Mouse (Mus musculus) heart, adult 2 months (tissue): Measurements from ENCODE around the gene Apeh. TPM values are rescaled to one million over a fixed set of nuclear protein-coding genes. Genes with fewer than 3 reads are reported as not detected.
A peak's percentile ranks its signal among the peaks of the same experiment; 100 is the strongest.

Experiments used
- DNase-seq, 2 experiments: peaks; one replicate each; pipeline ENCODE4 v3.0.0; 2021
- H3K27ac ChIP-seq: fragments of 200-600 bp; 2 replicates; pipeline ENCODE4 v1.8.1; 2022
- H3K27me3 ChIP-seq: fragments of 200-500 bp; 2 replicates; pipeline ENCODE4 v1.6.1; 2012; ENCODE audit warnings: mild to moderate bottlenecking, low read length, inconsistent platforms, mixed read lengths; ENCODE audit not compliant: control insufficient read depth, insufficient read depth
- H3K36me3 ChIP-seq: fragments of 200-500 bp; 2 replicates; pipeline ENCODE4 v1.6.1; 2012; ENCODE audit warnings: low read length, inconsistent platforms; ENCODE audit not compliant: control insufficient read depth, insufficient read depth
- H3K4me1 ChIP-seq: fragments of 200-500 bp; 2 replicates; pipeline ENCODE4 v1.6.1; 2011; ENCODE audit warnings: low read length; ENCODE audit not compliant: control insufficient read depth, insufficient read depth
- H3K4me3 ChIP-seq: fragments of 200-600 bp; 2 replicates; pipeline ENCODE4 v1.8.1; 2022
- H3K79me2 ChIP-seq: fragments of 200-500 bp; replicated peaks from 2 replicates; pipeline ENCODE4 v1.6.1; 2012; ENCODE audit warnings: mild to moderate bottlenecking, inconsistent platforms, low read length, moderate library complexity, mixed read lengths; ENCODE audit not compliant: control insufficient read depth, insufficient read depth
- H3K9ac ChIP-seq: fragments of 200-500 bp; 2 replicates; pipeline ENCODE4 v1.6.1; 2012; ENCODE audit warnings: low read depth, mild to moderate bottlenecking, control low read depth, inconsistent platforms, low read length, mixed read lengths
- CTCF ChIP-seq: fragments of 200-600 bp; IDR thresholded peaks from 2 replicates; pipeline ENCODE4 v1.8.1; 2022; ENCODE audit warnings: antibody characterized with exemption, mild to moderate bottlenecking, moderate library complexity
- EP300 ChIP-seq: fragments of 200-500 bp; IDR thresholded peaks from 2 replicates; pipeline ENCODE4 v1.6.1; 2011; ENCODE audit warnings: low read depth, low read length, control low read depth; ENCODE audit not compliant: insufficient read depth
- POLR2A ChIP-seq: fragments of 200-500 bp; IDR thresholded peaks from 2 replicates; pipeline ENCODE4 v1.6.1; 2011; ENCODE audit warnings: mild to moderate bottlenecking, low read depth, low read length, control low read depth; ENCODE audit not compliant: insufficient read depth
- WGBS: fragments of 180-500 bp; shearing (Covaris S2); methylation state at CpG from one replicate; pipeline ENCODE4 v1.1.7; 2018; 5-methylcytosine and 5-hydroxymethylcytosine counted together
- intact Hi-C: fragments of 180-260 bp; cut with DNase I; formaldehyde crosslinking; loops from one replicate; pipeline ENCODE4 v1.15.1; 2025
- polyA plus RNA-seq: library from polyadenylated mRNA; depleted of rRNA; stranded (reverse); fragments of >200 nt; gene quantifications from 2 replicates; pipeline ENCODE4 v1.2.3, GENCODE M21; 2012
- total RNA-seq, 2 experiments: library from RNA; stranded (reverse); gene quantifications; 2 replicates each; pipeline ENCODE4 v1.2.3; 2021

The Apeh gene
- total and polyA plus RNA-seq, 3 experiments = 37.6 to 58.0 (median 39.3) TPM

GRCm38 (mm10) chr9:108106090-108106489 lies 11.7 kb upstream of the Apeh start:
- no peak overlapping the region for H3K27ac ChIP-seq
- no peak overlapping the region for H3K9ac ChIP-seq
- intact Hi-C loops = no loop called here
- 88% methylated on average over 23 of the region's 23 CpGs for WGBS
- H3K79me2 ChIP-seq = no peaks in the 10 kb centered on the region
- no peak overlapping the region for H3K4me3 ChIP-seq
- no peak for TF ChIP-seq EP300
- peak; percentile 14; the same call in 1 of the 2 replicates for TF ChIP-seq CTCF
- TF ChIP-seq POLR2A = no peak
- H3K4me1 ChIP-seq = no peaks in the 10 kb centered on the region
- no peaks in the 10 kb centered on the region for H3K36me3 ChIP-seq
- DNase-seq = no peak
- H3K27me3 ChIP-seq = no peaks in the 10 kb centered on the region

DNA sequence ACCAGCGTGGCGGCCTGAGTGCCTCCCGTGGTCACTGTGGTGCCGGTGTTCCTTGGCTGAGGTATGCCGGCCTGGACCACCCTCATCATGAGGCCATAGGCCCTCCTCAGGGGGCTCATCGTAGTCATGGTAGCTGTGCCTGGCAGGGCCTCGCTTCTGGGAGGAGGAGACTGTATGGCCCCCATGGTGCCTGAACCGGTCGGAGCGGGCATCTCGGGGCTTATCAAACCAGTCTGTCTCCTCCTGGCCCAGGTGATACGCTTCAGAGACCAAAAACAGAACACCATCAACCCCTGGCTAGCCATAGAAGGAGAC lies 11.1 kb upstream of the Apeh start:
- no peaks in the 10 kb centered on the region for H3K36me3 ChIP-seq
- H3K27ac ChIP-seq = no peak overlapping the region
- no peak overlapping the region for H3K4me3 ChIP-seq
- no peak for TF ChIP-seq POLR2A
- TF ChIP-seq CTCF = no peak
- intact Hi-C loops = no loop called here
- H3K9ac ChIP-seq = no peak overlapping the region
- H3K79me2 ChIP-seq = no peaks in the 10 kb centered on the region
- H3K4me1 ChIP-seq = no peaks in the 10 kb centered on the region
- H3K27me3 ChIP-seq = no peaks in the 10 kb centered on the region
- DNase-seq = no peak
- 90% methylated on average over 12 of the region's 12 CpGs for WGBS

DNA sequence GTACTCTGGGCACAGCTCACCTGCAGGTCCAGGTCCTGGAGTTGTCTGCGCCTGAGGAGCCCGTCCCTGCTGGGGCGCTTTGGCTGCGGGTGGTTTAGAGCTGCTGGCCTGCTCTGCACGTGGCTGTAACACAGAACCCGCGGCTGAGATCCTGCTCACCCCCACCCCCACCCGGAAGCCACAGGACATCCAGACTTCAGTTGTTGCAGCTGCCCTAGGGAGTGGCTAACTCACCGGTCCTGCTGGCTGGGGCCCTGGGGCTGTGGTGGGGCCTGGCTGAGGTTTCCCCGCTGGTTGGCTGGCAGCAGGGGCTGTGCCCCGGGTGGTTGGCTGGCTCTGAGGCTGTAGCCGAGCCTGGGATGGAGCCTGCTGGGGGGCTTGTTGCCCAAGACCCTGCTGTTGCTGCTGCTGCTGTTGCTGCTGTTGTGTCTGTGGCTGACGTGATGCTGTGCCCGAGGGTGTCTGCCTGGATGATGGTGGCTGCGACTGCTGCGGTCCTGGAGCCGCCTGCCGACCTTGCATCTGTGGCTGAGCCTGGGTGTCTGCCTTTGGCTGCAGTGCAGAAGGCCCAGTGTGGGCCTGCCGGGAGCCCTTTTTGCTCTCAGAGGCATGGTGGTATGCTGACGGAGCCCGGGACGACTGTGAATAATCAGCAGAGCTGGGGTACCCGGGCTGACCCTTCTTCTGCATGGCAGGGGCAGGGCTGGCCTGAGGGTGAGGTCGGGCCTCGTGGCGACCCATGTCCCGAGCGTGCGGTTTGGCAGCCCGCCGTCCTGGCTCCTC lies 10.6 kb upstream of the Apeh start:
- DNase-seq = no peak
- Histone ChIP-seq H3K27ac (no peak overlapping the region), H3K4me1 (no peaks in the 10 kb centered on the region), H3K4me3 (no peak overlapping the region), H3K27me3 (no peaks in the 10 kb centered on the region), H3K79me2 (no peaks in the 10 kb centered on the region), H3K9ac (no peak overlapping the region), H3K36me3 (no peaks in the 10 kb centered on the region)
- TF ChIP-seq CTCF (no peak), EP300 (no peak), POLR2A (no peak)
- intact Hi-C loops = no loop called here
- WGBS = 58% methylated on average over 31 of the region's 31 CpGs

DNA sequence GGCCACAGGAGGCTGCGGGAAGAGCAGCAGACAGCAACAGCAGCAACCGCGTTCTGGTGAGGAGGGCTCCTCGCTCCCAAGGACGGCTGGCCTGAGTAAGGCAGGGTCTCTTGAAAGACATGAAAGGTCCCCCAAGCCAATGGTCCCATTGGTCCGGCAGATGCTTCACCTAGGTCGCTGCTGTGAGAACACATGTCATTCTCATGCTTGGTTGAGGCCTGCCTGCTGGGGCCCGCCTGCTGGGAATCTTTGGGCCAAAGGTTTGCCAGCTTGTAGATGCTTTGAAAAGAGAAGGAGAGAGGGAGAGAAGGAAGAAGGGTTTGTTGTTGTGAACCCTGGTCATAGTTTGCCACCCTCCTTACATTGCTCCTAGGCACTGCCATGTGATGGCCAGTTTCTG lies 5.2 kb upstream of the Apeh start:
- no peak for DNase-seq
- TF ChIP-seq CTCF (no peak), EP300 (no peak), POLR2A (no peak)
- WGBS = 88% methylated on average over 8 of the region's 8 CpGs
- peaks cover 1% of the 10 kb centered on the region for H3K4me1 ChIP-seq
- no peaks in the 10 kb centered on the region for H3K79me2 ChIP-seq
- intact Hi-C loops = no loop called here
- no peaks in the 10 kb centered on the region for H3K27me3 ChIP-seq
- H3K4me3 ChIP-seq = no peak overlapping the region
- no peak overlapping the region for H3K9ac ChIP-seq
- H3K27ac ChIP-seq = no peak overlapping the region
- H3K36me3 ChIP-seq = no peaks in the 10 kb centered on the region

DNA sequence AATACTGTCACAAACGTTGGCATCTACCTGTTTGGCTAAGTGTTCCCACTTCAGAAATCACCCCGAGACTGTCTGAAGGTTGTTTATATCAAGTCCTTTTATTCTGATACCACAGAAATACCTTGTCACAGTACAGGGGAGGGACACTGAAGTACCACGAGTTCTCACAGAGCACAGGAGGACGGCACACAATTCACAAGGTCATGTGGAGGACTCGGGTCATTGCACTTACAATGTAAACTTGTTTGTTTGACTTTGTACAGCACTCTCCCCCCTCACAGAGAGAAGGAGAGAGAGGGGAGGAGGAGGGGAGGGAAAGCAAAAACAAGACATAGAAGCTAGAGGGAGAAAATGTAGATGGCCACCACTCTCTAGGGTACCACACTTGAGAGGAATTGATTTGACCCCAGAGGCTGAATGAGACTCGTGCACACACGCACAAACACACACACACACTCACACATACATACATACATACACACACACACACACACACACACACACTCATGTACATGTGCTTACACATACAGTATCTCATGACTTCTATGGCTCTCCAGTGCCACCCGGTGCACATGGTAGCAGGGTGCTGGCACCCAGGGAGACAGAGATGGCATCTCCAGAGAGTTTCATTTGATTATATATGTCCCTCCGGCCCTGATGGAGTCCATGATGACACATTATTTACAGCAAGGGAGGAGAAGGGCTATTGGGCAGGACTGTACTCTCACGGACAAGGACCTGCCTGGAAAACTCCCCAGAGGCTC lies 1.7 kb upstream of the Apeh start:
- H3K36me3 ChIP-seq = no peaks in the 10 kb centered on the region
- no peak for TF ChIP-seq CTCF
- no peak for TF ChIP-seq EP300
- no peak for TF ChIP-seq POLR2A
- H3K79me2 ChIP-seq = no peaks in the 10 kb centered on the region
- no peaks in the 10 kb centered on the region for H3K27me3 ChIP-seq
- DNase-seq = no peak
- intact Hi-C loops = loop anchor here (1.0 kb wide), 4 partner anchors 40 to 188 kb away; no protein-coding TSS in a partner anchor
- 66% methylated on average over 10 of the region's 10 CpGs for WGBS
- H3K4me3 ChIP-seq = no peak overlapping the region
- no peak overlapping the region for H3K27ac ChIP-seq
- H3K9ac ChIP-seq = no peak overlapping the region
- peaks cover 3% of the 10 kb centered on the region for H3K4me1 ChIP-seq

DNA sequence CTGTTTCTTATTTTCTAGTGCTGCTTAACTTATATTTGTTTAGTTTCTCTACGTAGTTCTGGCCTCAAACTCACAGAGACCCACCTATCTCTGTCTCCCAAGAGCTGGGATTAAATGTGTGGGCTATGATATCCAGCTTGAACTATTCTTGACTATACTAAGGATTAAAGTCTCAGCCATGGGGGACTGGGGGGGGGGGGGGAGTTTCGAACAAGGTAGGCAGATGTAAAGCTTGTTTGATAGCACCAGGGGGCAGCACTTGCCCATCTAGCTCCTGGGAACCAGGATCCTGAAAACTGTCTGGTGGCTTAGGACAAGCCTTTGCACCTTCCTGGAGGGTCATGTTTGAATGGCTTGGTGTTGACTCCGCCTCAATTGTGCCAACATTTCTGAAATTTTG lies 1.1 kb upstream of the Apeh start:
- Histone ChIP-seq H3K4me1 (peaks cover 3% of the 10 kb centered on the region), H3K27ac (no peak overlapping the region), H3K9ac (no peak overlapping the region), H3K27me3 (no peaks in the 10 kb centered on the region), H3K36me3 (no peaks in the 10 kb centered on the region), H3K4me3 (peak overlapping the region; percentile 83), H3K79me2 (no peaks in the 10 kb centered on the region)
- 10% methylated on average over 3 of the region's 3 CpGs for WGBS
- peak; percentile 64 for DNase-seq
- intact Hi-C loops = loop anchor here (1.0 kb wide), 4 partner anchors 41 to 189 kb away; no protein-coding TSS in a partner anchor
- no peak for TF ChIP-seq POLR2A
- TF ChIP-seq CTCF = peak; percentile 82
- peak; percentile 79; the same call in 1 of the 2 replicates for TF ChIP-seq EP300
